33 mouse cellular contexts compared by ENCODE assay signal in genomic region chr10:126165215-126165614, GRCm38 (mm10).
"Had no signal": no experiment of that assay in that cellular context is flagged by ENCODE, and none has a peak within 500 bp of the region (broad histone marks: within the 10 kb centered on the region; RNA-seq: fewer than 3 reads in every experiment).

No protein-coding gene starts in this region.

- H3K9me3 ChIP-seq: heart, embryonic 10.5 days; heart, embryonic 12.5 days; heart, embryonic 13.5 days; heart, embryonic 15.5 days; hindbrain, embryonic 10.5 days; hindbrain, embryonic 12.5 days; hindbrain, embryonic 13.5 days; hindbrain, embryonic 15.5 days; kidney, embryonic 15.5 days had no signal

- H3K27ac ChIP-seq: heart, embryonic 10.5 days; heart, embryonic 13.5 days; heart, embryonic 15.5 days; hindbrain, embryonic 10.5 days; hindbrain, embryonic 12.5 days; hindbrain, embryonic 13.5 days; hindbrain, embryonic 14.5 days; hindbrain, embryonic 15.5 days; hindbrain, postnatal 0 days; kidney, embryonic 15.5 days; kidney, postnatal 0 days; layer of hippocampus, adult 2 months; left cerebral cortex, adult 2 months had no signal

- H3K4me2 ChIP-seq: heart, embryonic 11.5 days; heart, embryonic 12.5 days; heart, embryonic 13.5 days; heart, embryonic 15.5 days; hindbrain, embryonic 12.5 days; hindbrain, embryonic 13.5 days; hindbrain, embryonic 14.5 days; hindbrain, embryonic 15.5 days; kidney, embryonic 15.5 days had no signal

- H3K27me3 ChIP-seq: heart, embryonic 12.5 days; heart, embryonic 13.5 days; heart, embryonic 15.5 days; hindbrain, embryonic 12.5 days; hindbrain, embryonic 13.5 days; hindbrain, embryonic 15.5 days; kidney, embryonic 15.5 days had no signal

- H3K4me1 ChIP-seq: heart, embryonic 10.5 days; heart, embryonic 12.5 days; heart, embryonic 13.5 days; heart, embryonic 15.5 days; hindbrain, embryonic 10.5 days; hindbrain, embryonic 12.5 days; hindbrain, embryonic 13.5 days; kidney, embryonic 15.5 days had no signal

- H3K4me3 ChIP-seq: heart, embryonic 10.5 days; heart, embryonic 12.5 days; heart, embryonic 13.5 days; heart, embryonic 15.5 days; hindbrain, embryonic 10.5 days; hindbrain, embryonic 12.5 days; hindbrain, embryonic 13.5 days; hindbrain, embryonic 15.5 days; kidney, embryonic 15.5 days; layer of hippocampus, adult 2 months; left cerebral cortex, adult 2 months had no signal

- H3K9ac ChIP-seq: heart, embryonic 12.5 days; heart, embryonic 13.5 days; heart, embryonic 15.5 days; hindbrain, embryonic 12.5 days; hindbrain, embryonic 13.5 days; hindbrain, embryonic 14.5 days; hindbrain, embryonic 15.5 days; kidney, embryonic 15.5 days had no signal

- H3K36me3 ChIP-seq: heart, embryonic 10.5 days; heart, embryonic 12.5 days; heart, embryonic 13.5 days; heart, embryonic 15.5 days; hindbrain, embryonic 10.5 days; hindbrain, embryonic 12.5 days; hindbrain, embryonic 13.5 days; hindbrain, embryonic 15.5 days; kidney, embryonic 15.5 days had no signal

- ATAC-seq: hindbrain, embryonic 16.5 days; hindbrain, postnatal 0 days; inflammation-experienced regulatory T-cells, adult 6 months had no signal

- DNase-seq: heart, postnatal 10 days; heart, postnatal 14 days; heart, postnatal 36 days; heart, postnatal 4 days; kidney, adult 11 months; kidney, adult 18-20 months; kidney, adult 2 months; kidney, adult 8-10 months; kidney, adult 9 months; kidney, postnatal 10 days; kidney, postnatal 14 days; kidney, postnatal 25 days; kidney, postnatal 36 days; kidney, postnatal 4 days; layer of hippocampus, adult 9-11 months; layer of hippocampus, postnatal 36 days had no signal
